Mouse (Mus musculus): ENCODE results near the gene Sox8. TPM values are rescaled to one million over a fixed set of nuclear protein-coding genes. Genes with fewer than 3 reads are reported as not detected.

The Sox8 gene
- total RNA-seq (2021) = 10 to 100 TPM; 62.2 to 70.1 TPM
- long read RNA-seq, experiment 1, transcript Sox8-201 (3 exons, 3,000 nt) = major isoform, 81 of 109 reads
- long read RNA-seq, experiment 1, partial matches to known transcripts = 6 of 109 reads
- long read RNA-seq, experiment 1, other reads (novel, unspliced or antisense) = 20 of 109 reads
- long read RNA-seq, experiment 2, transcript Sox8-201 (3 exons, 3,000 nt) = major isoform, 72 of 90 reads
- long read RNA-seq, experiment 2, partial matches to known transcripts = 5 of 90 reads
- long read RNA-seq, experiment 2, other reads (novel, unspliced or antisense) = 11 of 90 reads

DNA sequence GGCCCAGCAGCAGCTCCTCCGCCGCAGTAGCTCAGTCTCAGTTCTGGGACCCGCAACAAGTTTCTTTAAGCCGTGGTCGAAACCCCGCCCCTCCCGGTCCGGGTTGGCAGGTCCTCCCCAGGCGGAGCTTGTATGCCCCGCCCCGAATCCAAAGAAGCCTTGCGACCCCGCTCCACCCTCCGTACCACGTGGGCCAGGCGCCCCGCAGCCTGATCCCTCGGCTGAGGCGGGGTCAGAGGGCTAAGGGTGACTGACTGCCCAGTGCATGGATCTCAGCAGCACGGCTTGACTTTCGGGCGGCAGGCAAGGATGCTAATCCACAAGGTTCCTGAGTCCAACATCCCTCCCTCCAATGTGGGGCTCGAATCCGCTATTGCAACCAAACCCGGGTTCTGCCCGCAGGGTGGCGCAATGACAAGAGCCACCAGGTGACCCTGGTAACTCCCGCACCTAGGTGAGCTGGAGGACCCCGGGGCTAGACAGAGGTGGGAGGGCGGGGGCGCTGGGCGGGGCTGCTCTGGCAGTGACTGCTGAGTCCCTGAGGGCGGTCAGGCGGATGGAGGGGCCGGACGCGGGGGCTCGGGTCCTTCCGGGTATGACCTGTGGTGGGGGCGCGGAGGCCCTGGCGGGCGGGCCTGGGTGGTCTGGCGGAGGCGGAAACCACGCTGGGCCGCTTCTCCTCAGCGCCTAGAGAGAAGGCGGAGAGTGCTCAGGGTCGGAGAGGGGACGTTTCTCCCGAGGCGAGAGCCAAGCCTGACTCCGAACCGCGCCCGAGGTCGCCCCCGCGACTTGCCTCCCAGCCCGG is at the start of gene Sox8:
Gene Sox8 (minus strand): TSS at position 39 of the 805 bp plus-strand sequence.
- intact Hi-C loops (cut with DNase I) = loop anchor here (5.0 kb wide), 1 partner anchor 51 kb away; no protein-coding TSS in a partner anchor
- peak; percentile 89 to 92 for DNase-seq (ENCODE audit: low spot score in 2 of 2)

DNA sequence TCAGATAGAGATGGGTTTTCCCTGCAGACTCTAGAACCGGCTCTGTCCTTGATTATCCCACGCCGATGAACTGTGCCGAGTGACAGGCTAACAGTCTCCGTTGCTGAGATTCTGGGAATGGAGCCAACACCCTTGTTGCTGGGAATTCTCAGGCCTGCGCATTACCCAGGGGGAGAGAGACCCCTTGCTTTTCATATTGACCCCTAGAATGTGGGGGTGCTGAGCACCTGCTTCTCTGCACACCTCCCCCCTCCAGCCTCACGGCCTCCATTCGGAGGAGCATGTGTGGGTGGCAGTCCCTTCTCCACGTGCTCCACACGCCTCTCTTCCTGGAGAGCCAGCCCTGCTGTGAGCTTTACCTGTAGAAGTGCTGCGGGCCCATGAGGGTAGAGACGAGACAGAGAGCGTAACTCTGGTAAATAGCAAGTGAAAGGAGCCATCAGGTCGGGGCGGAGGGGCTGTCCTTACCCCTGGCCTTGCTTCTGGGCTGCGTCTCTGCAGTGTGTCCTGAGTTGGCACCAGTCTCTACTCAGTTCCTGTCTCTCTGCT is 48.1 kb upstream of the Sox8 start:
- intact Hi-C loops (cut with DNase I) = no loop called here
- DNase-seq (ENCODE audit: low spot score in 2 of 2) = peak; percentile 76 to 89

DNA sequence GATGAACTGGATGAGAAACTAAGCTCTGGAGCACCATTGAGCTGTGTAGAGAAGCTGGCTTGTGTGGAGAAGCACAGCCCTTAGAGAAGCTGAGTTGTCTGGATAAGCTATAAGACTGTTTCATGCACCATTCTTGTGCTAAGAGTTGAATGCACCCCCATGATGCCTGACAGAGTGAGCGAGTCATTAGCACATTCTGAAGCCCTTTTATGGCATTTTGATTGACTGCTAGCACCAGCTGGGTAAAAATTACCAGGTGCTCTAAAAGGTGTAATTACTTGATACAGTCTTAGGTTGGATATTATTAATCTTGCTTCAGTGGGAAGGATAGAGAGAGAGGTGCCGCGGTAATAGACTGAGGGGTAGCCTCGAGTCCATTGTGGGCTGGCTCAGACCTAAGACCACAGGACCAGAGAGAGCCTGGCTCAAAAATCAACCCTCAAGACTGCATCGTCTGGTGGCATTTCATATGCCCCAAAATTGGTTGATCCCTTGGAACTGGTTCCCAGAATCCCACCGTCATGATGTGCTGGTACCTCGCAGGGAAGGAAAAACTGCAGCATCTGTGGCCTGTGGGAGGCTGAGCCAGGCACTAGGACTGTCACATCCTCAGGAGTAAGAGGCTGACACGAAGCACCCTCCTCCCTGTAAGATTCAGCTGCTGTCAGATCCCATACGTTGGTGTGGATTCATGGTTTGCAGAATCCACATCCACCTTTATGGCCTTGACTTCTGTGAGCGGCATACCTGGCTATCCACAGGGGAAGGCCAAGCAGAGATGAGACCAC is 44.4 kb upstream of the Sox8 start:
- intact Hi-C loops (cut with DNase I) = no loop called here
- DNase-seq (ENCODE audit: low spot score in 2 of 2) = no peak

DNA sequence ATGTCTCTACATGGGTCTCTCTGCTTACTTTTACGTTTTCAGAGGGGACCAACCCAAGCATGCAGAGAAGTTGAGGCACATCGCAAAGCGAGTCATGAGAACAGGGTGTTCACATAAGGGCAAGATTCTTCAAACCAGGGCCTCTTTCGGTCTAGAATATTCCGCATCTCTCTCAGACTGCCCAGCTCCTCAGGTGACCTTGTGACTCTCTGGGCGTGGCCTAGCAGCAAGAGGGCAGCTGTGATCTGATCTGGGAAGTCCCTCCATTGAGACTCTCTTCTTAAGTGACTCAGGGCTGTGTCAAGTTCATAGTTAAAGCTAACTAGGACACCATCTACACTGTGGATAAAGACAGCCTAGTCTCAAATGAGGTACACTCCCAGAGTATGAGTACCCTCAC is 42.8 kb upstream of the Sox8 start:
- DNase-seq (ENCODE audit: low spot score in 2 of 2) = no peak
- intact Hi-C loops (cut with DNase I) = no loop called here

DNA sequence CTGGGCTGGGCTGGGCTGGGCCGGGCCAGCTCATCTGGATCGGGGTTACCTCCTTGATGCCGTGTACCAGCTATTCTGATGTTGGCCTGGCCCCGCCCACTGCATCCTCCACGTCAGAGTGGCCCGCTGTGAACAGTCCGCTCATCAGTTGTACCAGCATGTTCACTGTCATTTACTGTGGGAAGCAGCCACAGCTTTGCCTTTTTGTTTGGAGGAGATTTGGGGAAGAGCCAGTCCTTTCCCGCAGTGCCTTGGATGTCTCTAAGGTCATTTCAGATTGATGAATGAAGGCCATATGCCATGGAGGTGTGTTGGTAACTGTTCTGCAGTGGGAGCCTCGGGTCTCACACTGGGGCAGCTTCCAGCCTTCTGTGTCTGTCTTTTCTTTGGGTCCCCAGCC is 42.1 kb upstream of the Sox8 start:
- intact Hi-C loops (cut with DNase I) = no loop called here
- DNase-seq (ENCODE audit: low spot score in 2 of 2) = no peak

DNA sequence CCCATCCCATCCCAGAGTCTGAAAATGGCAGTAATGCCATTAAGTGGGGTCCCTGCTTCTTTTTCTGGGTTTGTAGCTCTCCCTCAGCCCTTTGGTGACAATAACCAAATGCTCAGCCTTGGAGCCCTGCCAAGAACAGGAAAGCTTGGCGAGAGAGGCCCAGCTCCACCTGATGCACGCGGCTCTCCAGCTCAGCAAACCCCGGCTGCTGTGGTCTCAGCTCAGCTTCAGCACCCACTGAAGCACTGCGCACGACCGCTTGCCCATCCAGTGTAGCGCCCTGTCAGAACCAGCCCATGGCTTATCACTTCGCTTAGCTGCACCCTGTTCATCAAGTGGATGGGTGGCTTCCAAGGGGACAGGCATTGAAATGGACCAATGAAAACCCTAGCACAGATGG is 39.7 kb upstream of the Sox8 start:
- intact Hi-C loops (cut with DNase I) = no loop called here
- no peak for DNase-seq (ENCODE audit: low spot score in 2 of 2)

DNA sequence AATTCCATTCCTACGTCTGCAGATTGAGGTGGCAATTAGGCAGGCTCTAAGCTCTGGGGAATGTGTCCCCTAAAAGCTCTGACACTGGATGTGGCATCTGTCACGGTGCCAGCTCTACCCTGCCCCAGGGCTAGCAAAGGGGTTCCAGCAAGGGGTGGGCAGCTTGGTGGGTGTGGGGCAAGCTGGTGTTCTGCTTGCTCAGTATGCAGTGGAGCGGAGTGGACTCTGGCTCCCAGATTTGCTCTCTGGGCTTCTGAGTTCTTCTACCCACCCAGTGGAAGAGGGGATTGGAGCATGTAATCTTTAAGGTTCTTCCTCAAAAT is 39.0 kb upstream of the Sox8 start:
- intact Hi-C loops (cut with DNase I) = no loop called here
- no peak for DNase-seq (ENCODE audit: low spot score in 2 of 2)

DNA sequence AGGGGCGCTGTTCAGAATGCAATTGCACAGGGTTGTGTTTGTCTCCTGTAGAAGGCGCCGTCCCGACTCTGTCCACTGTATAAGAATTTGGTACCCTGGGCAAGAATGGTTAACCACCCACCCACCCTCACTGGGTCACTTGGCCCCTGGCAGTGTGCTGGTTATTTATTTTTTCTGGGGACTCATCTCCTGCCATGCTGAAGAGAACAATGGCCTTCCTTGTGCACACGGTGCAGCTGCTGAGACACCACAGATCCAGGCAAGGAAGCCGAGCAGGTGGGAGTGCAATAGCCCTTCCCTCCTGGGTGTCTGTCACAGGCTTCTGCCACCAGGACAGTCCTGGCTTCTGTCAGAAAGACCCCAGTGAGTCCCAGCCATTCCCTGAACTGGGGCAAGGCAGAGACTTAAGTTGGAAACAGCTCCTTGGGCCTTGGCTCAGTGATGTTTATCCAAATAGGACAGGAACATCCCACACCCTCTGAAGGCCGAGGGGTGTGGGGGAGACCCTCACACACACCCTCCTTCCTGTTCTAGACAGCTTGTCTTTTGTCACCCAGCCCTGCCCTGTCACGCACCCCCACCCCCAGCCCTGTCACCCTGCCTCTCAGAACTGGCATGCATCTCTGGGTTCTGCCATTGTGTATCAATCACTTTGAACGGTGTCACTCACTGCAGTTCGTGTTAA is 38.5 kb upstream of the Sox8 start:
- DNase-seq (ENCODE audit: low spot score in 2 of 2) = no peak
- intact Hi-C loops (cut with DNase I) = no loop called here

DNA sequence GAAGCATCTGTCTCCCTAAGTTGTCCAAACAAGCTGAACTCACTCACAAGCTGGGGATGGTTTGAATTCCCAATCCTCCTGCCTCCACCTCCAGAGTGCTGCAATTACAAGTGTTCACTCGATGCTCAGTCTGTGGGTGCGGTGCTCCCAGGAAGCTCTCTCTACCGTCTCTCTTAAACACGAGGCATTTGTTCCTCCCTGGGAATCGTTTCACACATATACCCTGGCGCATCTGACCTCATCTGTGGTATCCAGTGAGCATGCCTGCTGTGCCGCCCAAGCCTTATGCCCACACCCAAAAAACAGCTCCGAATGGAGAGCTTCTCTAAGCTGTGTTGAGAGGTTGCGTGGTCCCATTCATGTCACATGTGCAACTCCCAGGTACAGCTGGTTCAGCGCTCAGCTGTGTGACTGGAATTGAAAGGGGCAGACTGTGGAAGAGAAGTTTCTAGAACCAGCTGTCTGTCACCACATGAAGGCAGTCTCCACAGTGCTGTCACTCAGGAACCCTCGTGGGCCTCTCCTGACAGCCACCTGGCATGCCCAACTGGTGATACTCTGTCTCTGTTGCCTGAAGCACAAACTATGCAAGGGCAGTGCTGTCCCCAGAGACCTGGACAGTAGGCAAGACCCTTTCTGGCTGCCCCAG is 37.8 kb upstream of the Sox8 start:
- intact Hi-C loops (cut with DNase I) = no loop called here
- DNase-seq (ENCODE audit: low spot score in 2 of 2) = no peak

DNA sequence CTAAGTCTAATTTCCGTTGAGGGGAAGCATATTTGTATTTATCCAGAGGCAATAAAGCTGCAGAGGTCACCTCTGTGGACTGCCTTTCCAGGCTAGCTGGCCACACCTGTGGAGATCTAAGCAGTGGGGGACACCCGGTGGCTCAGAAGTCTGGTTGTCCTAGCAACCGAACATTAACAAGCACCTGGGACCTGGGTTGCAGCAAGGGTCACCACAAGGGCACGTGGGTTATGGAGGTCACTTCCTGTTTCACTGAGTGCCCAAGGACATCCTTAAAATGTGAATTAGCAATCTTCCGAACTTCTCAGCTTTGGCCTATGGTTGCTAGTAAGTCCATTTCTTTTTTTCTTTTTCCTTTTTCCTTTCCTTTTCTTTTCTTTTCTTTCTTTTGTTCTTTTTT is 33.7 kb upstream of the Sox8 start:
- no peak for DNase-seq (ENCODE audit: low spot score in 2 of 2)
- intact Hi-C loops (cut with DNase I) = no loop called here

DNA sequence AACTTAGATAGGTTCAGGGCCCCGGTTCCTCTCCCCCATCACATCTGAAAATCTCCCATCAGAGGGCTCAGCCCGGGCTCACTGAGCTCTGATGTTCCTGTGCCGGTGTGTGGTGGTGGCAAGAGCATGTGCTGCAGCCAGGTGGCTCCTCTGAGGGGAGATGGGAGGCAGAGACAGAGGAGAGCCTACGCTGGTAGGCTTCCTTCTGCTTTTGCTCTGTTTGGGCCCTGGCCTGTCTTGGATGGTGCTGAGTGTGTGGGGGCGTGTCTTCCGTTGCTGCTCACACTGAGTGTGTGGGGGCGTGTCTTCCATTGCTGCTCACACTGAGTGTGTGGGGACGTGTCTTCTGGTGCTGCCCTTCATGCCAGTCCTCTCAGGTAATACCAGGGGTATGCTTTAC is 31.9 kb upstream of the Sox8 start:
- intact Hi-C loops (cut with DNase I) = no loop called here
- DNase-seq (ENCODE audit: low spot score in 2 of 2) = no peak

DNA sequence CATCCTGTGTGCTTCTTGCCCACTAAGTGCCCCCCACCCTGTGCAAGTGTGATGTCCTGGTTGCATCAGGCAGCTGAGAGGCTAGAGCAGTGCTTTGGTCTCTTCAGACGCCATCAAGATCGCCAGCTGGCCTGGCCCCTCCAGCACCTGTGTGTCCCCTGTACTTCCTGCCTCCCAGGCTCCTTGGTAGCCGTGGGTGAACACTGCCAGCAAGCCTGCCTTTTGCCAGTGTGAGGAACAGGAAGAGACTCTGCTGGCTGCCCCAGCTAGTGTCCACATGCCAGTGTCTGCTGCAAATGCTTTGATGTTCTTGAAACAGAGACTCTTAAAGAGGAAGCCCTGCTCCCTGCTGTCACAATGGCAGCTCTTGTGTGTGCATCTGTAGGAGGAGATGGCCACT is 27.1 kb upstream of the Sox8 start:
- intact Hi-C loops (cut with DNase I) = no loop called here
- DNase-seq (ENCODE audit: low spot score in 2 of 2) = peak; percentile 30 to 56

DNA sequence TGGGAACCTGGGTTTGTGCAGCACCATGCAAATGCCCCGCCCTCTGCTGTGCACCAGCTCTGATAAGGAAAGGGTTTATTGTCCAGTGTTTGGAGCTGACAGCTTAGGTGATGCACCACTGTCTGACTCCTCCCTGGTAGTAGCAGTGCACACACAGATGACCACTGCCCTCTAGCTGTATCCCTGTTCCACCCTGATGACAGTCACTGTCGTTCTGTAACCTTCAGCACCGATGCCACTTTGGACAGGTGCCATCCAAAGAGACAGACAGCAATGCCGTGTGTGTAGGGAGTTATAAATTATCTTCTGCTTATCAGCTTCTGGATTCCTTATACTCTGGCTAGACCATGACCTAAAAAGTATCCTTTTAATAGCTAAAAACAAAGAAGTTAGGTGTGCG is 25.0 kb upstream of the Sox8 start:
- intact Hi-C loops (cut with DNase I) = no loop called here
- DNase-seq (ENCODE audit: low spot score in 2 of 2) = no peak

DNA sequence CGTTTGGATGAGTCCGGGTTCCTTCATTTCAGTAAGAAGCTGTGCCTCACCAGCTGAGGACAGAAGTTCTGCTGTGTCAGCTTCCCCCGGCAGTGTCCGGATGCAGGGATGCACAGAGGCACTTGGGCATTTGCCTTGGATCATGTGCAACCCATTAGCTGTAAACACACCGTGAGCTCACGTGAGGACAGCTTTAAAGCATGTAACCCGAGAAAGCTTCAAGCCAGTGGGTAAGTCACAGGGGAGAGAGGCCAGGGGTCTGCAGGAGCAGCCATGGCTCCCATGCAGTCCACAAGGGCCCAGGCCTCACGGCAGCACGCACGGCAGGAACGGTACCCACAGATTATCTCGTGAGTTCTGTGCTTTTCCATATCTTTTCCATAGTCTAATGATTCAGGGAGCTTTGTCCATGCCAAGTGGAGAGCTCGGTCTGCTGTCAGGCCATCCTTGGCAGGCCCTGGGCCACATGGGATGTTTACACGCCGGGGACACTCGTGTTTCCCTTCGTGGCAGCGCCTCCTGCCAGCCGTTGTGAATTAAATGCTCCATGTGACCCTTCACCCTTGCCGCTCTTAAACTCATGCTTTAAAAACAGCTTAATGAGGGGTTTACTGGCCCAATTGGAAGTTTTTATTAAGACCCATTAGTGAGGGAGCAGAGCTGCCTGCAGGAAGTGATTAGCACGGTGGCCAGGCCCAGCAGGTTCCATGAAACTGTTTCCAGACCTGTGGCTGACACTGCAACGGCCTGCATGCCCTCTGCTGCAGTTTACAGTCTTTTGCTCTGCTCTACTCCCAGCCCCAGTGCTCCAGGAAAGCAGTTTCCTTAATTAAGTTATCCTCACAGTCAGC is 23.1 kb upstream of the Sox8 start:
- DNase-seq (ENCODE audit: low spot score in 2 of 2) = no peak
- intact Hi-C loops (cut with DNase I) = no loop called here

DNA sequence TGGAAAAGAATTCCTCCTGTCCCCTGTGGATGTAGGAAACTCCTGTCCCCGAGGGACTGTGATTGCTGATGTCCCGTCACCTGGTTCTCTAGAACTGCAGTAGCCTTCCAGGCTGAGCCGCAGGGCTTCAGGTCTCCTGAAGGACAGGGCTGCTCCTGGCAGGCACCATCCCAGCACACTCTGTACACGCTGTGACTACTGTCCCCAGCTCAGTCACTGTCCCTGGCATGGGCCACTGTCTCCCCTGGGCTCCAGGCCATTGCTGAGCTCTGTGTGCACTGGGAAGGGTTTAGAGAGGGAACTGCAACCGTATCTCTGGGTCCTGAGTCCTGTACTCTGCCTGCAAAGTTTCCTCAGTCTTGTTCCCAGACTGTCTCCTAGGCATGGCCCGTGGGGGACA is 21.9 kb upstream of the Sox8 start:
- no peak for DNase-seq (ENCODE audit: low spot score in 2 of 2)
- intact Hi-C loops (cut with DNase I) = no loop called here

DNA sequence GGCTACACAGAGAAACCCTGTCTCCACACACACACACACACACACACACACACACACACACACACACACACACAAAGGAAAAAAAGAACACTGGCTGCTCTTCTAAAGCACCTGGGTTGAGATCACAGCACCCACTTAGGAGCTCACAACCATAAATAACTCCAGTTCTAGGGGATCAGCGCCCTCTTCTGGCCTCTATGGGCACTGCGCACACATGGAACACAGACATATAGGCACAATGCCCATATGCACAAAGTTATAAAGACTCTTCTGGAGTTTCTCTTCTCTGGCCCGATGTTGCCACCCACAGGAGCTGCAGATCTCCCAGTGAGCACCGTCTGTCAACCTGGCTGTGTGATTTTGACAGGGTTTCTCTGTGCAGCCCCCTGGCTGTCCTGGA is 20.5 kb upstream of the Sox8 start:
- no peak for DNase-seq (ENCODE audit: low spot score in 2 of 2)
- intact Hi-C loops (cut with DNase I) = no loop called here

DNA sequence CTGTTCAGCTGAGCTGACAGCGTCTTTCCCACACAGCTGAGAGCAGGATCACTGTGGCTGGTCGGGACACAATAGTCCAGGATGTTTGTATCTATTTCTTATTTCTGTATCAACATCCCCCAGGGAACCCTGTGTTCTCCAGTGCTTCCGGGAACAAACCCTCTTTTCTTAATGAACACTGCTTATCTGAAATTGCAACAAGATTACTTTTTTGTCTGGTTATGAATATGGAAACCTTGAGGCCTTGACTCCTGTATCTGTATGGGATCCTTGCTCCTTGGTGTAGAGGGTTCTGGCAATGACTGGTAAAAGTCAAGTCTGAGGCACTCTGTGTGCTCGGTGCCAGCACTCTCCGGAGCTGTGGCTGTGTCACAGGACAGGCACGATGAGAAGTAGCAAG is 19.6 kb upstream of the Sox8 start:
- intact Hi-C loops (cut with DNase I) = no loop called here
- no peak for DNase-seq (ENCODE audit: low spot score in 2 of 2)

DNA sequence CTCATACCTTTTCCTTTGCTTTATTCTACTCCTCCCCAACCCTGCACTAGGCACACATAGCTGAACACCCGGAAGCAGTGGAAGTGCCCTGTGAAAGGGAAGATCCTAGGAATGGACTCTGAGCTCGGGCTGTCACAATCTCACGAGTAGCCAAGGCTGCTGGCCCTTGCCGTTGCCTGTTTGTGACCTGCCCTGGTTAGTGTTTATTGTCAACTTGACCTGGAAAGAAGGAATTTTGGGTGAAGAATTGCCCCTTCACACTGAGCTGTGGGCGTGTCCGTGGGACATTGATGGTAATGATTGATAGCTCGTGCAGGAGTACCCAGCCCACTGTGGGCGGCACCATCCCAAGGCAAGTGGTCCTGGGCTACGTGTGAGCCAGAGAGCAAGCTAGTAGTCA is 14.2 kb upstream of the Sox8 start:
- DNase-seq (ENCODE audit: low spot score in 2 of 2) = no peak
- intact Hi-C loops (cut with DNase I) = no loop called here
